Mouse (Mus musculus) lung, embryonic 15.5 days (tissue): ENCODE measurements around the gene Slain2. TPM values are rescaled to one million over a fixed set of nuclear protein-coding genes. Genes with fewer than 3 reads are reported as not detected.

ENCODE experiments used
- ATAC-seq: fragments of 200-750 bp; cut with Nextera tagmentation; 2 replicates; pipeline ENCODE4 v1.8.0; 2017; ENCODE audit warnings: moderate number of reproducible peaks, borderline replicate concordance; ENCODE audit not compliant: low FRiP score, low TSS enrichment; ENCODE audit errors: extremely low read depth
- H3K27ac ChIP-seq: fragments of 300-500 bp; sonication (generic); 2 replicates; pipeline ENCODE4 v1.5.1; 2015; ENCODE audit warnings: moderate library complexity, mild to moderate bottlenecking, inconsistent platforms
- H3K27me3 ChIP-seq: fragments of 300-500 bp; sonication (generic); 2 replicates; pipeline ENCODE4 v1.6.1; 2015; ENCODE audit warnings: inconsistent platforms
- H3K36me3 ChIP-seq: fragments of 300-500 bp; sonication (generic); 2 replicates; pipeline ENCODE4 v1.6.1; 2015; ENCODE audit warnings: inconsistent platforms
- H3K4me1 ChIP-seq: fragments of 300-500 bp; sonication (generic); 2 replicates; pipeline ENCODE4 v1.6.1; 2015; ENCODE audit warnings: inconsistent platforms
- H3K4me2 ChIP-seq: fragments of 300-500 bp; sonication (generic); 2 replicates; pipeline ENCODE4 v1.6.1; 2015; ENCODE audit warnings: inconsistent platforms, mild to moderate bottlenecking, moderate library complexity
- H3K4me3 ChIP-seq: fragments of 300-500 bp; sonication (generic); 2 replicates; pipeline ENCODE4 v1.5.1; 2015; ENCODE audit warnings: mild to moderate bottlenecking, inconsistent platforms
- H3K9ac ChIP-seq: fragments of 300-500 bp; sonication (generic); 2 replicates; pipeline ENCODE4 v1.6.1; 2015; ENCODE audit warnings: inconsistent platforms
- H3K9me3 ChIP-seq: fragments of 300-500 bp; sonication (generic); 2 replicates; pipeline ENCODE4 v1.6.1; 2016; ENCODE audit warnings: inconsistent platforms
- WGBS: fragments of 180-500 bp; shearing (Covaris S2); methylation state at CpG from one replicate; pipeline ENCODE4 v1.1.7; 2015; 5-methylcytosine and 5-hydroxymethylcytosine counted together
- polyA plus RNA-seq: library from polyadenylated mRNA; unstranded; fragments of >200 nt; fragmentation: Nextera tagmentation; extraction: Ambion mirVana; gene quantifications from 2 replicates; pipeline ENCODE4 v1.2.1, GENCODE M21; 2015

Slain2 gene
- polyA plus RNA-seq, 1 experiment from 2014 or later: 15.8 TPM

DNA sequence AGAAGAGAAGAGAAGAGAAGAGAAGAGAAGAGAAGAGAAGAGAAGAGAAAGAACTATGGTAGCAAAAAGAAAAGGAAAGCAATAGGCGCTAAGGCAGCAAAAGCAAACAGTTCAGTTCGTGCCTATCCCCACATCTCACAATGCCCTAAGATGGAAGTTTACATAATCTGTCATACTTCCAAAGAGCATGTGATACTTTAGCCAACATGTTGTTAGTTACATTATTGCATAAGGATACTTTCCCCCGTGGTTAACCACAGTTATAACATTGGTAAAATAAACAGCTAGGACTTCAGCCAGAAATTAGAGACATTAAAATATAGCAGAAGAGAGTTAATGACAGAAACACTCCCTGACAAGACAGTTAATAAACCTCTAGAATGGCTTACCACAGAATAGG, 30.4 kb upstream of the Slain2 start:
- Histone ChIP-seq H3K4me3 (no peak overlapping the region), H3K4me1 (no peaks in the 10 kb centered on the region; the same call in 1 of the 2 replicates), H3K27me3 (no peaks in the 10 kb centered on the region), H3K36me3 (no peaks in the 10 kb centered on the region), H3K27ac (no peak overlapping the region), H3K9me3 (no peaks in the 10 kb centered on the region), H3K4me2 (no peak overlapping the region), H3K9ac (no peak overlapping the region)
- ATAC-seq: no peak
- 40% methylated on average over 3 of the region's 3 CpGs for WGBS

DNA sequence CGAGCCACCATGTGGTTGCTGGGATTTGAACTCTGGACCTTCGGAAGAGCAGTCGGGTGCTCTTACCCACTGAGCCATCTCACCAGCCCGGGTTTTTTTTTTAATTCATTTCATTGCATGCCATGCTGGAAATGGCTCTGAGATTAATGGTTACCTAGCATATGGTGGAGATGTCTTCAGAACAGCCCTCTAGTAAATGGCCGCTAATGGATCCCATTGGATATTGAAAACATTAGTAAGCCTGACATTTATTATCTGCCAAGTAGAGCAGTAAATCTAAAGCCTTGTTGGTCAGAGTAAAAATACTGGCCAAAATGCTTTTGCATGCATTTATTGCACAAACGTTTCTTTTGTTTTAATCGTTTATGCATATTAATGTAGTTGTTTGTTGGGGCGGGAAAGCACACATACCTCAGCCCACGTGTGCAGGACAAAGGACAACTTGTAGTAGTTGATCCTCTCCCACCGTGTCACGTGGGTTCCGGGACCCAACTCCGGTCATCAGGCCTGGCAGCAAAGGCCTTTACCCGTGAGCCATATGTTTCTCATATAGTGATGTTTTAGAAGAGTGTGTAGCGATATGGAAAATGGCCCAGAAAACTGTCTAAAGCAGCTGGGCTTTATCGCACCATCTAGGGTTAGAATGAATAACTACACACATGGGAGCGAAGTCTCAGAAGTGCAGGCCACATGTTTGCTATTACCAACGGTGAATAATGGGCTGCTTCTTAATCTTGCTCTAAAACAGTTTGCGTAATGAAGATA, 27.5 kb upstream of the Slain2 start:
- no peak overlapping the region for H3K4me2 ChIP-seq
- no peak overlapping the region for H3K9ac ChIP-seq
- no peaks in the 10 kb centered on the region for H3K9me3 ChIP-seq
- ATAC-seq: peak; percentile 79; the same call in 1 of the 2 replicates
- no peak overlapping the region for H3K27ac ChIP-seq
- no peak overlapping the region for H3K4me3 ChIP-seq
- no peaks in the 10 kb centered on the region for H3K27me3 ChIP-seq
- H3K36me3 ChIP-seq: no peaks in the 10 kb centered on the region
- 60% methylated on average over 19 of the region's 19 CpGs for WGBS
- H3K4me1 ChIP-seq: no peaks in the 10 kb centered on the region

DNA sequence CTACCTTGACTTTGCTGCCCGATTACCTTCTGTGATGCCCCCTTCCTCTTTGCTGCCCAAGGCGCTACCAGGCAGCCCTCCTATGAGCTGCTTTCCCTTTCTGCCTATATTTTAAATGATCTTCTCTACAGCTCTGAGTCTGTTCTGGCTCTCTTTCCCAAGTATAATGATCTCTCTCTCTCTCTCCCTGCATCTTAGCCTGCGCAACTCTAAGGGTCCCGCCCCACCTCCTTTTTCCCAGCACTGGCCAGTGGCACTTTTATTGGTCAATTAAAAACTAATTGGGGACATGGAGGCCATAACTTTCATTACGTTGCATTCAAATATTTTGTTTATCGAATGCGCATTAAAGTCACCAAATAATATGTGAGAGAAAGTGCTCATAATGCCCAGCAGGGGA, 25.8 kb upstream of the Slain2 start:
- H3K36me3 ChIP-seq: no peaks in the 10 kb centered on the region
- no peak for ATAC-seq
- no peak overlapping the region for H3K4me3 ChIP-seq
- no peak overlapping the region for H3K9ac ChIP-seq
- no peak overlapping the region for H3K27ac ChIP-seq
- no peaks in the 10 kb centered on the region for H3K27me3 ChIP-seq
- no peak overlapping the region for H3K4me2 ChIP-seq
- no peaks in the 10 kb centered on the region for H3K9me3 ChIP-seq
- 86% methylated on average over 7 of the region's 7 CpGs for WGBS
- no peaks in the 10 kb centered on the region for H3K4me1 ChIP-seq

DNA sequence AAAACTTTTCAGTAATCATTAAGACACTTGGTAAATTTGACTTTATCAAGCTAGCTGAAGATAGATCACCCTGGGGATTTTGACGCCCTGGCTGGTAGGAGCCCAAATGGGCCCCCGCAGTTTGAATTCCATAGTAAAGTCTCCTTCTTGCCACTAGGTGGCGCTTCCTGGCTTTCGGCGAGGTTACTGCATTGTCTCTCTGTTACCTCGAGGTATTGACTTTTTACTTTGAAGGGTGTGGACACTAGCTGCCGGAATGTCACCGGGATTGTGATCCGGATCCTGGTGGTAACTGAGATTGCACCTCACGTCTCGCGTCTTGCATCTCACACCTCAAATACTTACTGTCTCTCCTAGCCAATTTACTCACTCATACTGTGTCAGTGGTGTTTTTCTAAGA, 22.6 kb upstream of the Slain2 start:
- Histone ChIP-seq H3K4me2 (peak overlapping the region; percentile 5; the same call in 1 of the 2 replicates), H3K27ac (no peak overlapping the region), H3K36me3 (no peaks in the 10 kb centered on the region), H3K27me3 (no peaks in the 10 kb centered on the region), H3K4me3 (no peak overlapping the region), H3K4me1 (no peaks in the 10 kb centered on the region), H3K9ac (no peak overlapping the region), H3K9me3 (no peaks in the 10 kb centered on the region)
- WGBS: 3% methylated on average over 12 of the region's 12 CpGs
- ATAC-seq: 0 out of 2 replicates have a peak, but pooled peaks have one; percentile 32

DNA sequence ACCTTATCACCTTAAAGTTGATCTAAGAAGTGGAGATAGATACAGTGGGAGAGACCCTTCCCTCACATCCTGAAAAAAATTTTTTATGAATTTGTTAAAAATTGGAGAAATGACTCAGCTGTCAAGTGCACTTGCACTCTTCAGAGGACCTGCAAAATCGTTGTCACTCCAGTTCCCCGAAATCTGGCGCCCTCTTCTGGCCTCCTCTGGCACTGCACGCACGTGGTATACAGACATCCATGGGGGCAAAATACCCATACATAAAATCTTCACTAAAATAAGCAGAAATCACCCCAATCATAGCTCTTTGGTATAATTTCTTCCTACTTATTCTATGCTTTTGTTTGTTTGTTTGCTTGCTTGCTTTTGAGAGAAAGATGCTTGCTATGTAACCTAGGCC, 20.1 kb upstream of the Slain2 start:
- ATAC-seq: no peak

DNA sequence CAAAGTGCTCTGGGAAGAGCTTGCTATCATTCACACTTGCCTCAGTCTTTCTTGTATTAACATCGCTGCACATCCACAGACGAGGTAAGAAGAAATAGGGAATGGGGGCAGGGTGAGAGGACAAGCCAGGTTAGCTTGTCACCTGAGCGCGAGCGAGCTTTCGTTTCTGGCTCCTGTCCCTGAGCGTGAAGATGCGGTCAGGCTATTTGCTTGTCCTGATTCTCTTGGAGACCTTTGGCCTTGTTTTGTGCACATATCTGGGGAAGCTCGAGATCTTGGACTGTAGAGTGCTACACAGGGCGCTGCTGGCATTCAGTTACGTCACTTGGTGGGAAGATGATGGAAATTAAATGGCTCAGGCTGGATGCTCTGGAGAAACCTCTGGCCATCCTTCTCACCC, 18.8 kb upstream of the Slain2 start:
- ATAC-seq: no peak
- H3K27ac ChIP-seq: no peak overlapping the region
- H3K9ac ChIP-seq: no peak overlapping the region
- no peak overlapping the region for H3K4me3 ChIP-seq
- no peaks in the 10 kb centered on the region for H3K36me3 ChIP-seq
- no peaks in the 10 kb centered on the region for H3K27me3 ChIP-seq
- H3K4me2 ChIP-seq: no peak overlapping the region
- WGBS: 88% methylated on average over 11 of the region's 11 CpGs
- no peaks in the 10 kb centered on the region for H3K4me1 ChIP-seq
- H3K9me3 ChIP-seq: no peaks in the 10 kb centered on the region

More for the DNA sequence above, 20.1 kb upstream of the Slain2 start:
- WGBS: 50% methylated on average over 5 of the region's 5 CpGs
- no peak overlapping the region for H3K27ac ChIP-seq
- no peak overlapping the region for H3K9ac ChIP-seq
- H3K4me2 ChIP-seq: no peak overlapping the region
- no peaks in the 10 kb centered on the region for H3K9me3 ChIP-seq
- no peaks in the 10 kb centered on the region for H3K27me3 ChIP-seq
- H3K4me3 ChIP-seq: no peak overlapping the region
- H3K4me1 ChIP-seq: no peaks in the 10 kb centered on the region
- no peaks in the 10 kb centered on the region for H3K36me3 ChIP-seq

DNA sequence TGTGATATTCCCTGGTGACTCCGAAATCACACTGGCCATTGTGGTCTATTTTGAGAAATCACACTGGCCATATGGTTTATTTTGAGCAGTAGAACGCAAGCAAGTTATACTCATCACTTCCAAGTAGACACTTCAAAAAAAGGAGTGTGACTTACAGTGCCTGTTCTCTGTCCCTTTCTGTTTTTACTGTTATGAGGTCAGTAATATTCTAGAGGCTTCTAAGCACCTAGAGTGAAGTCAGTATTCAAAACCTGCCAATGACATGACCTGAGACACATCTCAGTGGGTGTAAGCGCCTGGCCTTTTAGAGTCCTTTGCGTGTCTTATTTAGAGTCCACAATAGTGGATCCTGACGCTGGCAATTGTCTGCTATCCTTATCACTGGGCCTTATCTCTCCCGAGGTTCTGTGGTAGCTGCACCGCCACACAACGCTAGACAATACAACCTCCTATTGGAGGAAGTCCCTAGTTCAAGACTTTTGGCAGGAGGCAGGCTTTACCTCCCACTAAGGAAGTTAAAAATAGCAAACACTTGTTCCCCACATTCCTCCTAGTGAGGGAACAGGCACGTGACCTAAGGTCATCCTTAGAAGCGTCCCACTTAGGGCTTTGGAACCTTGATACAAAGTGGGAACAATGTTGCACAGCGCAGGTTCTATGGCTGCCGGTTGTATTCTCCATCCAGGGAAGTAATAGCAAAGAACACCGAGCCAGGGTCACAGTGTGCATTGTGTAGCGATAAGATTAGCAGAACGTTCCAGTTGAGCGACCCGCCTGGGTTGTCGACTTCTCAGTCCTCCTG, 17.4 kb upstream of the Slain2 start:
- no peak overlapping the region for H3K9ac ChIP-seq
- H3K9me3 ChIP-seq: no peaks in the 10 kb centered on the region
- no peak overlapping the region for H3K4me2 ChIP-seq
- H3K4me1 ChIP-seq: no peaks in the 10 kb centered on the region
- H3K27ac ChIP-seq: no peak overlapping the region
- WGBS: 64% methylated on average over 18 of the region's 18 CpGs
- H3K4me3 ChIP-seq: no peak overlapping the region
- no peak for ATAC-seq
- no peaks in the 10 kb centered on the region for H3K27me3 ChIP-seq
- H3K36me3 ChIP-seq: no peaks in the 10 kb centered on the region

DNA sequence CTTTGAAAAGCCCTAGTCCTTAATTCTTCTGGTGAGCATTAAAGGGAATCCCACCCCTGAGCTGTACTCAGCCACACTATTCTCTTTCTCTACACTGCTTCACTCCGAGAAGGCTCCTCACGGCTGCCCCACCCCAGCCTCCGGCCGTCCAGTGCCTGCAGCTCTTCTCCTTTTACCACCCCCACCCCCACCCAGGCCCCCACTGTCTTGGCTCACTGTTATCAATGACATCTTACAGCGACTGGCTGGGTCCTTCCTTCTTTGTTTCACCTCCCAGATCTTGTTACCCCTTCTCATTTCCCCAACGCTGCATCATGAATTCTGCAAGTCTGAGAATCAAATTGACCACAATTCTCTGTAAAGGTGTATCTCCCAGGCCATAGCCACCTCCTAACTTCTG, 16.1 kb upstream of the Slain2 start:
- H3K9ac ChIP-seq: no peak overlapping the region
- 34% methylated on average over 6 of the region's 6 CpGs for WGBS
- no peak for ATAC-seq

DNA sequence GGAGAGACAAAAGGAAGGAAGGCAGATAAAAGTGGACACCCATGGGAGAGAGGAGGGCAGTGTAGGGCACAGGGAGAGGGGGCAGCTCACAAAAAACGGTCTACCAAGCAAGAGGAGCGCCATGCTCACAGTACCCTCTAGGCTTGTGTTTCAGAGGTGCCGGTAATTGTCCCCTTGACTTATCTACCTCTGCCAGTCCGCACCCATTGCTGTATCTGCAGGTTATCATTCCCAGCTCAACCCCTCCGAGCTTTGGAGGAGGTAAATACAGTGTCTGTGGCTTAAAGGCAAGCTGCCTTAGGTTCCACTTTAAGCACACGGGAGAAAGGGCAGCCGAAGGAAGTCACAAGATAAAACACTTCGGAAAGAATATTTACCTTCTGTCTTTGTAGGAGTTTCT, 14.8 kb upstream of the Slain2 start:
- no peaks in the 10 kb centered on the region for H3K9me3 ChIP-seq
- H3K27me3 ChIP-seq: no peaks in the 10 kb centered on the region
- H3K4me2 ChIP-seq: no peak overlapping the region
- WGBS: 81% methylated on average over 8 of the region's 8 CpGs
- ATAC-seq: no peak
- H3K27ac ChIP-seq: no peak overlapping the region
- H3K9ac ChIP-seq: no peak overlapping the region
- 0 out of 2 replicates have a peak, but pooled peaks cover 8% of the 10 kb centered on the region for H3K4me1 ChIP-seq
- H3K36me3 ChIP-seq: no peaks in the 10 kb centered on the region
- no peak overlapping the region for H3K4me3 ChIP-seq

More for the DNA sequence above, 16.1 kb upstream of the Slain2 start:
- Histone ChIP-seq H3K4me1 (0 out of 2 replicates have a peak, but pooled peaks cover 6% of the 10 kb centered on the region), H3K27me3 (no peaks in the 10 kb centered on the region), H3K27ac (no peak overlapping the region), H3K9me3 (no peaks in the 10 kb centered on the region), H3K4me3 (no peak overlapping the region), H3K4me2 (no peak overlapping the region), H3K36me3 (no peaks in the 10 kb centered on the region)

DNA sequence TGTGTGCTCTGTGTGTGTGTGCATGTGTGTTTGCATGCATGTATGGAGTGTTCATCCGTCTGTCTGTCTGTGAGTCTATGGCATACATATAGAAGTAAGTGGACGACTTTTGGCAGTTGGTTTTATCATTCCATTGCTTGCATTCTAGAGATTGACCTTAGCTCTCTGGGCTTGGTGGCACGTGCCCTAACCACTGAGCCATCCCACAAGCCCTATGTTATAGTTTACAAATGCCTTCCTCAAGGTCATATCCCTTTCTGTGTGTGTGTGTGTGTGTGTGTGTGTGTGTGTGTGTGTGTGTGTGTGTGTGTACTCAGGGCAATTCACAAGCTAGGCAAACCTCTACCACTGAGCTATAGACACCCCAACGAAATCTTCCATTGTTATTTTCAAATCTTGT, 12.2 kb upstream of the Slain2 start:
- H3K4me1 ChIP-seq: peaks cover 12% of the 10 kb centered on the region; the same call in 1 of the 2 replicates
- 88% methylated on average over 4 of the region's 4 CpGs for WGBS
- H3K27me3 ChIP-seq: no peaks in the 10 kb centered on the region
- H3K4me2 ChIP-seq: no peak overlapping the region
- H3K4me3 ChIP-seq: no peak overlapping the region
- no peaks in the 10 kb centered on the region for H3K36me3 ChIP-seq
- no peak overlapping the region for H3K27ac ChIP-seq
- H3K9ac ChIP-seq: no peak overlapping the region
- ATAC-seq: no peak
- H3K9me3 ChIP-seq: no peaks in the 10 kb centered on the region

DNA sequence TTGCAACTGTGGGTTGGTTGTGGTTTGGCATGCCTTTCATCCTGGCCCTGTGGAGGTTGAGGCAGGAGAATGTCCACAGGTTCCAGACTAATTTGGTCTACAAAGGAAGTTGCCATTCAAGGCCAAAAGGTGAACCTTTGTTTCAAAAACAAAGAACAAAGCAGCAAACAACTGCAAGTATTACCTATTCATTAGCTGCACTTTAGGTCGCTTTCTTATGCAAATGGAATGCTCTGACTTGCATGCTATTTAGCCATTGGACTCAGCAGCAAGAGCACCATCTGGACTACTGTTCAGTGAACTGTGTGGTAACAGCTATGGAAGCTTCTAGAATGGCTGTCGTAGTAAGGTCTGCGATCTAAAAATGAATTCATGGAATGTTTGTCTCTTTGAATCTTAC, 11.8 kb upstream of the Slain2 start:
- Histone ChIP-seq H3K4me2 (no peak overlapping the region), H3K9ac (no peak overlapping the region), H3K27me3 (no peaks in the 10 kb centered on the region), H3K36me3 (no peaks in the 10 kb centered on the region), H3K4me3 (no peak overlapping the region), H3K4me1 (peaks cover 12% of the 10 kb centered on the region; the same call in 1 of the 2 replicates), H3K27ac (no peak overlapping the region), H3K9me3 (no peaks in the 10 kb centered on the region)
- ATAC-seq: no peak
- 66% methylated on average over 3 of the region's 3 CpGs for WGBS

DNA sequence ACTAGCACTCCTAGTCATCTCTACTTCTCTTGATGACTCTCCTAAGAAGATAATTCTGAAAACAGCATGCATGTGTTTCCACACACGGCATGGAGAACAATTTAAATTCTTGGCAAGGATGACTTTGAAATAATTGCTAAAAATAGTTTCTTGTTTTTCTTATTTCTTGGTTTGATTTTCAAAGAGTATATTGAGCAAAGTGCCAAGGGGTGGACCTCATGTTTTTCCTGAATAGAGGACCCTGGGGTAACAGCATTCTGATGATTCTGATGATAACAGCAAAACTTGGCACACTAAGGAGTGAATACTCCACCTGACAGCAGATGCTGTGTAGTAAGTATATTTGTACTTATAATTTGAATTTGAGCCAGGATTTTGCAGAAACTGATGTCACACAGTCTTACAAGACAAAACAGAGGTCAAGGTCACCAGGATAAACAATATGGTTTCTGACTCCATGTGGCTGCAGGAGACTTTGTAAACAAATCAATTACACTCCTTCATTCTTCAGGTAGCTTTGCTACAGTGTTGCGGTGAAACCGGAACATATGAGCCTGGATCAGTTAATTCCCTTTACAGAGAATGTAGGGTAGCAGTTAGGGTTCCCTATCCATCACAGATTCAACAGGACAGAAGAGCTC, 11.1 kb upstream of the Slain2 start:
- Histone ChIP-seq H3K9ac (no peak overlapping the region), H3K4me3 (no peak overlapping the region), H3K9me3 (no peaks in the 10 kb centered on the region), H3K27me3 (no peaks in the 10 kb centered on the region), H3K4me1 (peaks cover 12% of the 10 kb centered on the region; the same call in 1 of the 2 replicates), H3K27ac (no peak overlapping the region), H3K4me2 (no peak overlapping the region), H3K36me3 (no peaks in the 10 kb centered on the region)
- WGBS: 65% methylated on average over 3 of the region's 3 CpGs
- ATAC-seq: no peak
